Mouse (Mus musculus) embryo, embryonic 11.5 days (tissue): Measurements from ENCODE around the gene Zfp169.

Experiments used
- DNase-seq: peaks from one replicate; pipeline ENCODE4 v3.0.0-alpha.2; 2012; ENCODE audit warnings: low read depth, low spot score

Gene Zfp169

GRCm38 (mm10) chr13:48513003-48513929 is at the start of gene Zfp169, which contains the start of gene A830005F24Rik:
Gene Zfp169, minus strand, starts transcription at chr13:48513451.
Gene A830005F24Rik, plus strand, starts transcription at chr13:48513570.
- peak; percentile 74 for DNase-seq

GRCm38 (mm10) chr13:48562336-48562735 is 49.1 kb upstream of the Zfp169 start:
- DNase-seq = no peak

- no peak for DNase-seq
These were observed 48.2 kb upstream of the Zfp169 start for GRCm38 (mm10) chr13:48561481-48561880.

- DNase-seq = no peak
These were observed 42.7 kb upstream of the Zfp169 start for GRCm38 (mm10) chr13:48555976-48556375.

GRCm38 (mm10) chr13:48554552-48554951 is 41.3 kb upstream of the Zfp169 start:
- no peak for DNase-seq

- no peak for DNase-seq
These were observed 40.3 kb upstream of the Zfp169 start for GRCm38 (mm10) chr13:48553511-48553910.

GRCm38 (mm10) chr13:48552181-48553090 is 39.2 kb upstream of the Zfp169 start:
- DNase-seq = no peak

- DNase-seq = no peak
These were observed 35.0 kb upstream of the Zfp169 start for GRCm38 (mm10) chr13:48548296-48548695.

GRCm38 (mm10) chr13:48547623-48548022 is 34.4 kb upstream of the Zfp169 start:
- no peak for DNase-seq

GRCm38 (mm10) chr13:48546330-48546917 is 33.2 kb upstream of the Zfp169 start:
- peak; percentile 98 for DNase-seq

GRCm38 (mm10) chr13:48545476-48546281 is 32.4 kb upstream of the Zfp169 start:
- peak; percentile 99 for DNase-seq

GRCm38 (mm10) chr13:48544867-48545266 is 31.6 kb upstream of the Zfp169 start:
- DNase-seq = no peak

- no peak for DNase-seq
These were observed 31.1 kb upstream of the Zfp169 start for GRCm38 (mm10) chr13:48544391-48544790.

GRCm38 (mm10) chr13:48540488-48540887 is 27.2 kb upstream of the Zfp169 start:
- DNase-seq = no peak

- no peak for DNase-seq
These were observed 20.2 kb upstream of the Zfp169 start for GRCm38 (mm10) chr13:48533441-48533840.

GRCm38 (mm10) chr13:48531448-48531847 is 18.2 kb upstream of the Zfp169 start:
- no peak for DNase-seq

GRCm38 (mm10) chr13:48530685-48531084 is 17.4 kb upstream of the Zfp169 start:
- DNase-seq = no peak

- DNase-seq = no peak
These were observed 15.8 kb upstream of the Zfp169 start for GRCm38 (mm10) chr13:48529028-48529427.

- DNase-seq = peak; percentile 75
These were observed 15.0 kb upstream of the Zfp169 start for GRCm38 (mm10) chr13:48528123-48528871.

- no peak for DNase-seq
These were observed 12.5 kb upstream of the Zfp169 start for GRCm38 (mm10) chr13:48525745-48526144.
